Mouse (Mus musculus) urinary bladder, postnatal 25 days (tissue): ENCODE measurements at regions not wholly inside any gene's neighbourhood (a gene's known extent, or its start where the extent isn't known, plus 50 kb on each side); places are given as distances from the start of the nearest gene placed in this dataset.

Source experiments
- DNase-seq: peaks from one replicate; pipeline ENCODE4 v3.0.0; 2022; ENCODE audit warnings: low spot score

DNA sequence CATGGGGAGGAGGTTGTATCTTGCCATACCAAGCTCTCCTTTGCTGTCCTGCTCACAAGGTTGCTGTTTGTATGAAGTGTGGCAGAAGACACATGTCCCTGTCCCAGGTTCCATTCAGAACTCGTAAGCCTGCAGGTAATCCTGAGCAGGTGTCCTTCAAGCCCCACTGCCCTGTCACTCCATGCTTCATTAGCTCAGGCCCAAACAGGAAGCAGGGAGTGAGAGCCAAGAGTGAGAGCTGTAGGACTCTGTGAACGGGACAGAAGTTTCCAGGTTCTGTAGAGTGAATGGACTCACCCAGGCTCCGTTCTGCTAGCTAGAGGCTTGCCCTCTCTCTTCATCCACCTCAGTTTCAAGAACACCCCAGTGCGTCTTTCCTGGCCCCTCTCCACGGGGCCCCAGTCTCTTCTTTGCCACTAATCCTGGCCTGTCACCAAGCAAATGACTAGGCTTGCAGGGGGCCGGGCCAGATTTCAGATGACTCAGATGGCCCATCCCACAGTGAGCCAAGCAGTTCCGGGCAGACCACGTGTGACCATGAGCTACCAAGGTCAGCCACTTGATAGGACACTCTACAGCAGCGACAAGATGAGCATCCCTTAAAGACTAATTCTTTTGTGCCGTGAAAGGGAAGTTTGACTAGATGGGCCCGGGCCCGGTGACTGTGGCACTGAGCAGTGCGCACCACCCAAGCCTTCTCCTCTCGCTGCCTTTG is 54.4 kb upstream of the Ubr2 start:
- DNase-seq = peak; percentile 40

DNA sequence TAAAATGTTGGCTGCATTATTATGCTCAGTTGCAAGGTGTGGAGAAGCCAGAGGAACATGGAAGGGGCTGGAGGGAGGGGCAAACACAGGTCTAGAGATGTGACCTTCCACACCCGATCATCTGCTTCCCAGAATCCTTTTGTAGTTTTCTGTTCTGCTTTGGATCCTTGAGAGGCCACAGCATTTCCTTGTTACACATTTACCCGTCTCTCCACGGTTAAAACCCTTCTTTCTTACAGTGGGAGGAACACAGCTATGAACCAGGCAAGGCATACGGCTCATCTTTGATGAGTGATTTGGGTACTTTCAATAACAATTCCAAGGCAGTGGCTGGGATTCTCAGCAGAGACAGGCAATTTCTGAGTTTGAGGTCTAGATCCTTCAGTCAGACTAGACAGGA is 53.6 kb upstream of the Ubr2 start:
- DNase-seq = no peak

- no peak for DNase-seq
Observed at GRCm38 (mm10) chr17:47061031-47061620, 50.8 kb upstream of the Ubr2 start.
